Comparison of ENCODE assay signal across 8 mouse cellular contexts in the genomic region with DNA sequence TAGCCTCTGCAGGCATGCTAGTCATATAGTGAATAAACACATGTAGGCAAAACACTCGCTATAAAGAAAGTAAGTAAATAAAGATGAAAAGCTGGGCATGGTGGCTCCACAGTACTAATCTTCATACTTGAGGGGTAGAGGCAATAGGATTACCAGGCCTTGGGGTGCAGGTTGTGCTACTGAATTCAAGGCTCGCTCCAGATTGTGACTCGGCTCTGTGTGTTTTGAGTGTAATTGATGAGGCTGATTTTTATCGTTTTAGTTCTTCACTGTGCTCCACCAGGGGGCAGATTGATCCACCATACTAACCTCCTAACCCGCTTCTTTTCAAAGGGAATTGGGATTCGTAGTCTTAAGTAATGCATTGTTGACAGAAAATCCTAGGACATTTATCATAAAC. TPM values are rescaled to one million over a fixed set of nuclear protein-coding genes. Genes with fewer than 3 reads are reported as not detected.
A peak's percentile ranks its signal among the peaks of the same experiment; 100 is the strongest.
DNase-seq lines count a peak whose midpoint lies in the region; ATAC-seq and TF ChIP-seq lines count a peak whose summit lies in the region.

No protein-coding gene starts in this region.

- no peaks in the 10 kb centered on the region for H3K9me3 ChIP-seq in forebrain, embryonic 16.5 days (ENCODE audit: control insufficient read depth, low read length)
- H3K9me3 ChIP-seq in limb, embryonic 11.5 days (ENCODE audit: control insufficient read depth, low read length): no peaks in the 10 kb centered on the region
- no peaks in the 10 kb centered on the region for H3K9me3 ChIP-seq in midbrain, embryonic 11.5 days (ENCODE audit: control insufficient read depth, low read length)
- H3K9me3 ChIP-seq in stomach, embryonic 15.5 days: no peaks in the 10 kb centered on the region

- no peak overlapping the region for H3K4me3 ChIP-seq in thymus, adult 2 months (ENCODE audit: control insufficient read depth, insufficient read depth, low read length)
- H3K4me3 ChIP-seq in forebrain, embryonic 16.5 days (replicated peaks; ENCODE audit: low read length): peak overlapping the region; percentile 45
- H3K4me3 ChIP-seq in limb, embryonic 11.5 days (ENCODE audit: low read depth, low read length): peak overlapping the region; percentile 31; the same call in 1 of the 2 replicates
- peak overlapping the region; percentile 36 for H3K4me3 ChIP-seq in midbrain, embryonic 11.5 days (ENCODE audit: low read depth, low read length)
- H3K4me3 ChIP-seq in stomach, embryonic 15.5 days (replicated peaks): peak overlapping the region; percentile 52

- TF ChIP-seq CTCF in thymus, adult 2 months (IDR thresholded peaks at IDR 0.05; ENCODE audit: borderline replicate concordance, control insufficient read depth, extremely low read depth, insufficient read depth, low read length, poor library complexity): no peak

- H3K27me3 ChIP-seq in thymus, adult 2 months (ENCODE audit: control insufficient read depth, insufficient read depth, low read length): no peaks in the 10 kb centered on the region
- H3K27me3 ChIP-seq in forebrain, embryonic 16.5 days (replicated peaks; ENCODE audit: control insufficient read depth, insufficient read depth, low read length): no peaks in the 10 kb centered on the region
- H3K27me3 ChIP-seq in limb, embryonic 11.5 days (ENCODE audit: control insufficient read depth, insufficient read depth, low read length): no peaks in the 10 kb centered on the region
- no peaks in the 10 kb centered on the region for H3K27me3 ChIP-seq in midbrain, embryonic 11.5 days (ENCODE audit: control insufficient read depth, insufficient read depth, low read length)
- H3K27me3 ChIP-seq in stomach, embryonic 15.5 days (replicated peaks): no peaks in the 10 kb centered on the region

- H3K27ac ChIP-seq in thymus, adult 2 months (ENCODE audit: control insufficient read depth, insufficient read depth, low read length): no peak overlapping the region
- peak overlapping the region; percentile 51 for H3K27ac ChIP-seq in forebrain, embryonic 16.5 days (ENCODE audit: low read length)
- H3K27ac ChIP-seq in limb, embryonic 11.5 days (replicated peaks; ENCODE audit: low read depth, low read length): peak overlapping the region; percentile 23
- peak overlapping the region; percentile 51 for H3K27ac ChIP-seq in midbrain, embryonic 11.5 days (ENCODE audit: low read depth, low read length)
- peak overlapping the region; percentile 91 for H3K27ac ChIP-seq in stomach, embryonic 15.5 days

- peaks cover 4% of the 10 kb centered on the region for H3K4me1 ChIP-seq in thymus, adult 2 months (replicated peaks; ENCODE audit: control insufficient read depth, insufficient read depth, low read length)
- H3K4me1 ChIP-seq in forebrain, embryonic 16.5 days (replicated peaks; ENCODE audit: control insufficient read depth, insufficient read depth, low read length): peaks cover 11% of the 10 kb centered on the region
- no peaks in the 10 kb centered on the region for H3K4me1 ChIP-seq in limb, embryonic 11.5 days (ENCODE audit: control insufficient read depth, insufficient read depth, low read length)
- peaks cover 9% of the 10 kb centered on the region for H3K4me1 ChIP-seq in midbrain, embryonic 11.5 days (ENCODE audit: control insufficient read depth, insufficient read depth, low read length)
- peaks cover 12% of the 10 kb centered on the region; the same call in 1 of the 2 replicates for H3K4me1 ChIP-seq in stomach, embryonic 15.5 days

- peak overlapping the region; percentile 61 for H3K9ac ChIP-seq in forebrain, embryonic 16.5 days (replicated peaks; ENCODE audit: low read depth, low read length)
- H3K9ac ChIP-seq in limb, embryonic 11.5 days (ENCODE audit: low read length): peak overlapping the region; percentile 2; the same call in 1 of the 2 replicates
- H3K9ac ChIP-seq in midbrain, embryonic 11.5 days (ENCODE audit: low read length): peak overlapping the region; percentile 74
- no peak overlapping the region for H3K9ac ChIP-seq in stomach, embryonic 15.5 days

- WGBS in thymus, adult 2 months: 10% methylated on average over 6 of the region's 6 CpGs
- WGBS in forebrain, embryonic 16.5 days: 9% methylated on average over 6 of the region's 6 CpGs
- 19% methylated on average over 6 of the region's 6 CpGs for WGBS in limb, embryonic 11.5 days
- 13% methylated on average over 6 of the region's 6 CpGs for WGBS in midbrain, embryonic 11.5 days
- 8% methylated on average over 6 of the region's 6 CpGs for WGBS in stomach, embryonic 15.5 days

- H3K36me3 ChIP-seq in thymus, adult 2 months (ENCODE audit: control insufficient read depth, insufficient read depth, low read length): no peaks in the 10 kb centered on the region
- H3K36me3 ChIP-seq in forebrain, embryonic 16.5 days (ENCODE audit: control insufficient read depth, insufficient read depth): no peaks in the 10 kb centered on the region
- H3K36me3 ChIP-seq in limb, embryonic 11.5 days (ENCODE audit: control insufficient read depth, insufficient read depth, low read length): peaks cover 4% of the 10 kb centered on the region; the same call in 1 of the 2 replicates
- H3K36me3 ChIP-seq in midbrain, embryonic 11.5 days (ENCODE audit: control insufficient read depth, insufficient read depth, low read length): no peaks in the 10 kb centered on the region; the same call in 1 of the 2 replicates
- 0 out of 2 replicates have a peak, but pooled peaks cover 5% of the 10 kb centered on the region for H3K36me3 ChIP-seq in stomach, embryonic 15.5 days

- H3K4me2 ChIP-seq in forebrain, embryonic 16.5 days (ENCODE audit: low read length): peak overlapping the region; percentile 81
- H3K4me2 ChIP-seq in limb, embryonic 11.5 days (ENCODE audit: low read depth, severe bottlenecking): peak overlapping the region; percentile 36
- H3K4me2 ChIP-seq in midbrain, embryonic 11.5 days: peak overlapping the region; percentile 71
- H3K4me2 ChIP-seq in stomach, embryonic 15.5 days: peak overlapping the region; percentile 69

- no peak for TF ChIP-seq POLR2A in thymus, adult 2 months (IDR thresholded peaks at IDR 0.05; ENCODE audit: control insufficient read depth, extremely low read depth, insufficient read depth, low read length, poor library complexity)

- peak; percentile 50 for DNase-seq in thymus, adult 2 months
- no peak for DNase-seq in thymus, adult 18-20 months
- peak; percentile 67 for DNase-seq in cerebellum, adult 8-10 months
- DNase-seq in induced T-regulatory cell, adult 2 months (ENCODE audit: low read depth): peak; percentile 83
- peak; percentile 67 for DNase-seq in limb, embryonic 11.5 days (ENCODE audit: low spot score)
- no peak for DNase-seq in midbrain, embryonic 11.5 days (ENCODE audit: low spot score, missing footprints)

- peak; percentile 63 for ATAC-seq in forebrain, embryonic 16.5 days
- no peak; the same call in 1 of the 2 replicates for ATAC-seq in limb, embryonic 11.5 days (ENCODE audit: insufficient number of reproducible peaks, low FRiP score, low TSS enrichment, low read depth)
- ATAC-seq in midbrain, embryonic 11.5 days (ENCODE audit: low FRiP score): peak; percentile 60
- ATAC-seq in stomach, embryonic 15.5 days (ENCODE audit: insufficient read depth, low FRiP score, low read depth): no peak

RNA-seq across cellular contexts. Expression of a gene that starts 6.6 kb away (rescaled TPM):
- polyA plus RNA-seq in thymus, adult 2 months (2012; rRNA removed): 1.4 and 1.5 TPM in 2 replicates
- 21.7 and 22.2 TPM in 2 replicates for polyA plus RNA-seq in forebrain, embryonic 16.5 days (2015; fragmentation: Nextera tagmentation; extraction: Ambion mirVana)
- 15.4 and 16.9 TPM in 2 replicates for polyA plus RNA-seq in limb, embryonic 11.5 days (2014; fragmentation: Nextera tagmentation; extraction: Ambion mirVana)
- 14.4 and 16.4 TPM in 2 replicates for polyA plus RNA-seq in midbrain, embryonic 11.5 days (2014; fragmentation: Nextera tagmentation; extraction: Ambion mirVana)
- 30.9 and 31.0 TPM in 2 replicates for polyA plus RNA-seq in stomach, embryonic 15.5 days (2015; fragmentation: Nextera tagmentation; extraction: Ambion mirVana)

RNA-seq across cellular contexts. Expression of a gene that starts 6.6 kb away (rescaled TPM):
- polyA plus RNA-seq in thymus, adult 2 months (2012; rRNA removed): 1,542 and 2,177 TPM in 2 replicates
- polyA plus RNA-seq in forebrain, embryonic 16.5 days (2015; fragmentation: Nextera tagmentation; extraction: Ambion mirVana): 790 and 871 TPM in 2 replicates
- 1,463 and 1,516 TPM in 2 replicates for polyA plus RNA-seq in limb, embryonic 11.5 days (2014; fragmentation: Nextera tagmentation; extraction: Ambion mirVana)
- 1,063 and 1,232 TPM in 2 replicates for polyA plus RNA-seq in midbrain, embryonic 11.5 days (2014; fragmentation: Nextera tagmentation; extraction: Ambion mirVana)
- polyA plus RNA-seq in stomach, embryonic 15.5 days (2015; fragmentation: Nextera tagmentation; extraction: Ambion mirVana): 1,026 and 1,361 TPM in 2 replicates

RNA-seq across cellular contexts. Expression of a gene that starts 11.3 kb away (rescaled TPM):
- polyA plus RNA-seq in thymus, adult 2 months (2012; rRNA removed): 84.4 and 91.7 TPM in 2 replicates
- polyA plus RNA-seq in forebrain, embryonic 16.5 days (2015; fragmentation: Nextera tagmentation; extraction: Ambion mirVana): 106 and 114 TPM in 2 replicates
- polyA plus RNA-seq in limb, embryonic 11.5 days (2014; fragmentation: Nextera tagmentation; extraction: Ambion mirVana): 79.5 and 80.1 TPM in 2 replicates
- 110 and 112 TPM in 2 replicates for polyA plus RNA-seq in midbrain, embryonic 11.5 days (2014; fragmentation: Nextera tagmentation; extraction: Ambion mirVana)
- polyA plus RNA-seq in stomach, embryonic 15.5 days (2015; fragmentation: Nextera tagmentation; extraction: Ambion mirVana): 109 and 115 TPM in 2 replicates

RNA-seq across cellular contexts. Expression of a gene that starts 23.2 kb away (rescaled TPM):
- polyA plus RNA-seq in thymus, adult 2 months (2012; rRNA removed): 0.94 and 1.3 TPM in 2 replicates
- polyA plus RNA-seq in forebrain, embryonic 16.5 days (2015; fragmentation: Nextera tagmentation; extraction: Ambion mirVana): 2.7 and 3.3 TPM in 2 replicates
- polyA plus RNA-seq in limb, embryonic 11.5 days (2014; fragmentation: Nextera tagmentation; extraction: Ambion mirVana): 11.0 and 11.3 TPM in 2 replicates
- polyA plus RNA-seq in midbrain, embryonic 11.5 days (2014; fragmentation: Nextera tagmentation; extraction: Ambion mirVana): 3.2 and 4.3 TPM in 2 replicates
- polyA plus RNA-seq in stomach, embryonic 15.5 days (2015; fragmentation: Nextera tagmentation; extraction: Ambion mirVana): 21.4 and 22.5 TPM in 2 replicates

RNA-seq across cellular contexts. Expression of a gene that starts 27.9 kb away (rescaled TPM):
- 68.5 and 69.2 TPM in 2 replicates for polyA plus RNA-seq in thymus, adult 2 months (2012; rRNA removed)
- 42.5 and 43.1 TPM in 2 replicates for polyA plus RNA-seq in forebrain, embryonic 16.5 days (2015; fragmentation: Nextera tagmentation; extraction: Ambion mirVana)
- 58.0 and 58.3 TPM in 2 replicates for polyA plus RNA-seq in limb, embryonic 11.5 days (2014; fragmentation: Nextera tagmentation; extraction: Ambion mirVana)
- polyA plus RNA-seq in midbrain, embryonic 11.5 days (2014; fragmentation: Nextera tagmentation; extraction: Ambion mirVana): 58.7 and 59.4 TPM in 2 replicates
- 104 and 111 TPM in 2 replicates for polyA plus RNA-seq in stomach, embryonic 15.5 days (2015; fragmentation: Nextera tagmentation; extraction: Ambion mirVana)

Comparison
In these comparisons a context has a peak if more than half of its experiments do, and no peak if none do; other contexts are left out.
1. DNase-seq: peak in thymus, adult 2 months (single experiment), cerebellum, adult 8-10 months (single experiment), induced T-regulatory cell, adult 2 months (single experiment) and limb, embryonic 11.5 days (single experiment); none in thymus, adult 18-20 months (0 of 2) and midbrain, embryonic 11.5 days (single experiment).
2. ATAC-seq: peak in forebrain, embryonic 16.5 days (single experiment) and midbrain, embryonic 11.5 days (single experiment); none in limb, embryonic 11.5 days (single experiment) and stomach, embryonic 15.5 days (single experiment).
3. Peak in every context shown above with its lines, with median percentiles within 50 percentile points of each other: H3K4me2 ChIP-seq.